Mouse (Mus musculus) left cerebral cortex, adult 11 months (tissue): ENCODE data around the gene C530008M17Rik.

ENCODE experiments used
- DNase-seq: peaks from one replicate; pipeline ENCODE4 v3.0.0; 2022; ENCODE audit warnings: low spot score

Gene C530008M17Rik

DNA sequence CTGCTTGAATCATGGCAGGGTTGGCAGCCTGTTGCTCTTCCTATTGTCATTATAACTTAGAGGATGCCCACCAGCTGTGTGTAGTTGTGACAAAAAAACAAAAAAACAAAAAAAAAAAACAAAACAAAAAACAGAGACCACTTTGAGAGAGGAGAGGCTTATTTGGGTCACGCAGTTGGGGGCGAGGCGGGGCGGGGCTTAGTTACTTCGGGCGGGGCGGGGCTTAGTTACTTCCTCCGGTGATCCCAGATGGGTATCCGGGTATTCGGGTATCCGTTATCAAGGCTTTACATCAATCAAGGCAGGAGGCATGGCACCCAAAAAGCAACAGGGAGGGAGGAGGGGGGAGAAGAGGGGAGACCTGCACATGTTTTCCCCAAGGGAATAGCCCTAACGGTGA lies 46.3 kb downstream of the C530008M17Rik start:
- no peak for DNase-seq

DNA sequence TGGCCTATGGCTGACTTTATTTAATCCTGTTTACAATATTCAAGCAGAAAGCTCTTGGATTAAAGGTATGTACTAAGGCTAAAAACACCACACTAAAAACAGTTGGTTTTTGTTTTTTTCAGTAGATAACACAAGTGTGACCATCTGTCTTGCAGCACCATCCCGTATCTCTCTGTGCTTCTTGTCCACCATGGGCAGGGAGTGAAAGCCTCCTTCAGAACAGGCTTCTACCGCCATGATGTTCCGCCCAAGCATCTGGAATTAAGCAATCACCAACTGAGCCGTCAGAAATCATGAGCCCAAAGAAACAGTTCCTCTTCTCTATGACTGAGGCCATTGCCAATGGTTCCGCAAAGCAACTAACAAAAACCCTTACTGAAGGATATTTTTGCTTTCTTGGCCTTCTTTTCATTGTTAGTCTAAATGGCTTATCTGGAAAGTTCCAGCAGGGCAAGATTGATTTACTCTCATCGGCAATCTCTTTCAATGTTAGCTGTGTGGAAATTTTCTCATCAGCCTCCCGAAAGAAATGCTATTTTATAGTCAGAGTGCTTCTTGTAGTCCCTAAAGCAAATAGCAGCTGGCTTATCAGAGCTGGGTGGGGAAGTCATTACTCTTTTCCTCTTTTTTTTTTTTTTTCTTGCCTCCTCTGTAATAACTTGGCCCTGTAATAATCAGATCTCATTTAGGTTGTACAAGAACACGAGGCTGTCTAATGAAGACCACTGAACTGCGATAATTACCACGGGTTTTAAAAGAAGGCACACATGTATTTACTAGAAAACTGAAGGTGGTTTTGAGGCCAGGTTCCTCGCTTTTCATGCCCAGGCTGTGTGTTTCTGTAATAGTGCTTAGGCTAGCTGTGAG lies 49.2 kb downstream of the C530008M17Rik start:
- no peak for DNase-seq

DNA sequence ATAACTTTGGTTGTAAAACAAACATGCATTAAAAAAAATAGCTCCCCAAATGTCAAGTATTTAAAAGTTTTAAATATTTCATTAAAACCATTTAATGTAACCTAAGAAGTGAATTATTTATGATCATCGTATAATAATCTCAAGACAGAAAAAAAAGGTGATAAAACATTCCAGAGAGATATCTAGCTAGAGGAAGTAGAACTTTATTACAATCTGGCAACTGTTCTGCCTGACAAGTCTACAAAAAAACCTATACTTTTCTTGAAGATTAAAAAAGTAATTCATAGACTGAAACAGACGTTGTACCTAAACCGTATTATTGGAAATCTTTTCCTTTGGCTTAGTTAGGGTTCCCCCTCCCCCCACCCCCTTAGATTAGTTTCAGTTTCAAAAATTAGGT lies 50.8 kb downstream of the C530008M17Rik start:
- DNase-seq, result no peak

DNA sequence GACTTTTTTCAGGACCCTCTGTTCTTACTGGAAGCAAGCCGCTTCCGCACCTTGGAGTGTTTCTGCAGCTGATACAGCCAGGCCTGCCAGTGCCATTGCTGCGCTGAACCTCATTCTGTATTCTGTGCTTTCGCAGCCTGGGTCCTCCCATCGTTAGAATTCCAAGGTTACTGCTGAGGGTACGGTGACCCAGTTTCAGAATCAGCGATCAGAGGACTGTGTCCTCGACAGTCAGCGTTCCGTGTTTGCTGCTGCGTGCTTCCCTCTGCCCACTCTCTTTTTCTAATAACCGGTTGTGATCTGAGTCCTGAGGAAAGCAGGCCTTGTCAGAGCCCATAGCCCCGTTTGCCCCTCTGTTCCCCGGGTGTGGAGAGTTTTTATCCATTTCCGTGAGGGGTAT lies 51.7 kb downstream of the C530008M17Rik start:
- DNase-seq, result no peak

DNA sequence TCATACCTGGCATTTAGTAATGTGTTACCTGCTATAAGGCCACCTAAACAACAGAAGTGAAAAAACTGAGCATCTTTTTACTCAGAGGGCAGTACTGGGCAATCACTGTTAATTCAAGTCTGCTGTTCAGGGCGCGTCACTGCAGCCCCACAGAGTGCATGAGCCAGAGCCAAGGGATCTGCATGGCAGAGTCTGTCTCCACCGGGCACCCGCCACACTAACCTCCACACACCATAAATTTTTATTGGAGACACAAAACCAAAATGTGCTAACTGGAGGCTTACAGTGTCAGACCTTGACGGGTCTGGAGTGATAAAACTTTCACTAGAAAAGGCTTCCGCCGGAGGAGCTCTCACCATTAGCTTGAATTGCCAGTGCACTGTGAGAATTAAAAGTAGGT lies 57.4 kb downstream of the C530008M17Rik start:
- no peak for DNase-seq

DNA sequence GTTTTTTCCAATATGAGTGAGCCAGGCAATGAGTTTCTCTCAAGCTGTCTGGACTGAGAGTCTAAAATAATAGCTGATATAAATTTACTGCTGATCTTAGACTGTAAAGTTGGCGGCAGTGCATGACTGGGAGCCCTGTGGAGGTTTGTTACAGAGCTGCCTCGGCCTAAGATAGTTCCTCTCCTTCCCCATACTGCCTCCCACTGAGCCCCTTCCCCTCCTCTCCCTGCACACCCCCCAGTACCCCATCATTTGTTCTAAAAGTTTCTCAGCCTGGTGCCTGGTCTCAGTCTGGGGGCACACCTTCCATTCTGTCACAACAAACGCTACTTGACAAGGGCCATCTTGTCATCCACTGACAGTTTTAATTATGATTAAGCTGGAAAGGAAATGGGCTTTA lies 63.6 kb downstream of the C530008M17Rik start:
- DNase-seq, result no peak

DNA sequence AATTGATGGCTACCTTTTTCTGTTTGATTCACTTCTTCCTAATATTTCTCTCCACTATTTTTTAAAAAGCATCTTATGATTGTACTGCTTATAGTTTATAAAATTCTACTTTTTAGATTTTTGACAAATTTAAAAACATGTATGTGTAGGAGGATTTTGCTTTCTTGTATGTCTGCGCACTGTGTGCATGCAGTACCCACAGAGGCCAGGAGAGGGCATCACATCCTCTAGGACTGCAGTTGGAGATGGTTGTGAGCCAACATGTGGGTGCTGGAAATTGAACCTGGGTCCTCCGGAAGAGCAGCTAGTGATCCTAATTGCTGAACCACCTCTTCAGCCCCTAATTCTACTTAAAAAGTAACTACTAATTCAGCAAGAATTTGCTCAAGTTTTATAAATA lies 68.6 kb downstream of the C530008M17Rik start:
- DNase-seq, result no peak

DNA sequence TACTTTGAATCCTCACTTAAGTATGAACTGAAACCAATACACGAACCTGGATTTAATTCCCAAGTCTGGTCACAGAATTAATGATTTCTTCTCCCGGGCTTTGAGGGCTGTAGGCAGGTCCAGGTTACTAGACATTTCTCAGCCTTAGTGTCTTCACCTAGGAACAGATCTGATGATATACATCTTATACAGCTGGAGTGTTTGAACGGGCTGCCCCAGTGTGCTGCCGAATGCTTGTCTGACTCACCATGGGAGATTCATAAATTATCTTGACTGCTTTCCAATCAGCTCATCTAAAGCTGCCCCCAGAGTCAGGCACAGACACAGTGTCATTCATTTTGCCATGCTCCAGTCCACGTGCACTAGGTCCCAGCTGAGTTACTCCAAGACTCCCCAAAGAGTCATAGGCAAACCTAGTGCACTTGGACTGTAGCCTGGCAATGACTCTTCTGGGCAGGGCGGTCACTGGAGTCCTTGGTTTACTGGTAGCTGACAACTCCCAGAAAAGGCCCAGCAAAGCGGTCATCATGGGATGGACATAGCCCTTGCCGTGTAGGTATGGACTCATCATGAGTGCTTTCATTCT lies 70.3 kb downstream of the C530008M17Rik start:
- DNase-seq, result no peak

DNA sequence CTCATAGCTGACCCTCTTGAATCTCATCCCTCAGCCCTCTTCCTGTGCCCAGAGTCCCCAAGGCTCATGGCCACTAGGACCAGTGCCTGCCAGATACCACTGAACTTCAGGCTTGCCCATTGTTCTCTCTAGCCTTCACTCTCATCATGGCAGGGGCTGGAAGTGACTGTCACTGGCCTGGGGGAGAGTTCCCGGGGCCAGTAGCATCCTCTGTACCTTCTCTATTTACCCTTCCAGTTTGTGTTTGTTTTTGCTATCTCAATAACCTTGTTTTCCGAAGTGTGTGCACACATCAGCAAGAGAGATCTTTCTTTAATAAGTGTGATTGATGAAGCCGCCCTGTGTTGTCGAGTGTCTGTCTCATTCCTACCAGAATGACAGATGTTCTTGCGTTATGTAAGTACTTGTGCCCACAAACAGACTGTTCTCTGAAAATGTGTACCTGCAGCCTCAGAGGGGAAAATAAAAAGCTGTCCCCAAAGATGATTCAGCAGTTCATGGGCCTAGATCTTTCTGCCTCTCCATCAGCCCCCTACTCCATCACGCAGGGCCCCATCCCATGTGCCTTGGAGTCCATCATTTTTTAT lies 76.8 kb downstream of the C530008M17Rik start:
- DNase-seq, result no peak

DNA sequence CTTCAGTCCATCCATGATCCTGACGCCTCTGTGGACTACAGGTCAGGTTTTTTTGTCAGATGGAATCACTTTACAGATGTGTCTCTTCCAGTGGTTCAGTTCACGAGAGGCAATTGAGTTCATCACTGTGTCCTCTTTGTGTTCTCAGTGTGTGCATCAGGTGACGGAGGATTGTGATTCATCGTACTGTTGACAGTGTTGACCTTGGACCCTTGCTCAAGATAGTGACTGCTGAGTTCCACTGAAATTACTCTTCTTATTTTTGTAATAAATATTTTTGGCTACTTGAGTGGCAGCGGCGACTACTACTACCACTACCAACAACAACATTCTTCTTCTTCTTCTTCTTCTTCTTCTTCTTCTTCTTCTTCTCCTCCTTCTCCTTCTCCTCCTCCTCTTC lies 85.2 kb downstream of the C530008M17Rik start:
- DNase-seq, result no peak

DNA sequence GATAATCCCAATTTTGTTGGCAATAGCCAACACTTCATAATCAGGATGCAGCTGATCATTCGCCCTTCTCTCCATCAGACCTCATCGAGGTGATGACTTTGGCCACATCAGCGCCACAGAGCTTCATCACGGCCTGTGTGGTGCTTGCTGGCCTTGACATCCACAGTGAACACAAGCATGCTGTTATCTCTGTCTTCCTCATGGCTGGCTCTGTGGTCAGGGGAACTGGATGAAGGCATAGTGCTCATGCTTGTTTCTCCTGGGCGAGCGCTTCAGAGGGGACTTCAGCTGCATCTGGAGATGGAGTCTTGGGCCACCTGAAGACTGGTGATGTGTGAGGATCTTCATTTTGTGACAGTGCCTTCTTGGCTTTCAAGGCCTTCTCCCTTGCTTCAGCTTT lies 85.8 kb downstream of the C530008M17Rik start:
- no peak for DNase-seq

DNA sequence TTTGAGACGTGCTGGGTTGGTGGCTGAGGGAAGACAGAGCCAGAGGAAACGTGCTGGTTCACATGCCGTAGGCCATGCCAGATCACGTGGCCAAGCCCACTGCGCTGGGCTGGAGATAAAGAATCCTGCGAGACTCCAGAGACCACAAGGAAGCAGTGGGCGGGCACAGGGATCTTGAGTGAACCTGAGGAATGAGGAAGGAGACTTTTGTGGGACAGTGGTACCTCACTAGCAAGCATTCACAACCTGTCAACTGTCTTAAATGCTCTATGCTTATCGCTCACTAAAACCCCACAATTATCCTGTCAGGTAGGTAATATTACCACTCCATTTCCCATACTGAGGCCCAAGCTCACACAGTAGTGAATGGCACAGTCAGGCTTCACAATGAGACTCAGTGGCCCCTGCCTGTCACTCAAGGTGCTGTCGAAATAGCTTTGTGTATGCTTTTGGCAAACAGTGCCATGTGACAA lies 88.5 kb downstream of the C530008M17Rik start:
- DNase-seq, result no peak

DNA sequence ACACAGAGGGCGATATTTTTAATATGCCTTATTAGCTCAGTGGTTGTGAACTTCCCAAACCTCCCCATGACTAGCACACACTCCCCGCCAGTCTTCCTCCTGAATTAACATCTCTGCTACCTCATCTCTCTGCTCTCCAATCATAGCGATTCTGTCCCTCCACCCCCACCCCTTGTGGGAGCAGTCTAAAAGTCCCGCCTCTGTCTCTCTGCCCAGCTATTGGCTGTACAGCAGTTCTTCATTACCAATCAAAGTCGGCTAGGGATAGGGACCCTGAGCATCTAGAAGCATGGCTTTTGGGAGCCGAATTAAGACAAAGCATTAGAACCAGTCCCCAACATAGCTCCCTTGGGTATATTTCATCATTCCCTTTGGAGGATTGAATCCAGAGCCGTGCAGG lies 91.5 kb downstream of the C530008M17Rik start:
- no peak for DNase-seq

DNA sequence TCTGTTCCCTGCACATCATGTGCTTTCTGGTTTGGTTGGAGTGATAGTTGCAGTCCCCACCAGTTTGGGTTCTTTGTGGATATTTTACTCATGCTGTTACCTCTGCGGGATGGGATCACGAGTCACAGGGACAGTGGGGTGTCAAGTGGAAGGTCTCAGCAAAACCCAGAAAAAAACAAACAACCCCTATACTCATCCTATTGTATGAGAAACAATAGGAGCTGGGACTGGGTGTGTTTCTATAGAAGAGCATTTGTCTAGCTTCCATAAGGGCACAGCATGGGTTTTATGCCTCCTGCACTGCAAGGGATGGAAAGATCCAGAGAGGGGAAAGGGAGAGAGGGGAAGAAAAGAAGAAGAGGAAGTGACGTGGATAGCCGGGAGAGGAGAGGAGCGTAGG lies 96.0 kb downstream of the C530008M17Rik start:
- no peak for DNase-seq

DNA sequence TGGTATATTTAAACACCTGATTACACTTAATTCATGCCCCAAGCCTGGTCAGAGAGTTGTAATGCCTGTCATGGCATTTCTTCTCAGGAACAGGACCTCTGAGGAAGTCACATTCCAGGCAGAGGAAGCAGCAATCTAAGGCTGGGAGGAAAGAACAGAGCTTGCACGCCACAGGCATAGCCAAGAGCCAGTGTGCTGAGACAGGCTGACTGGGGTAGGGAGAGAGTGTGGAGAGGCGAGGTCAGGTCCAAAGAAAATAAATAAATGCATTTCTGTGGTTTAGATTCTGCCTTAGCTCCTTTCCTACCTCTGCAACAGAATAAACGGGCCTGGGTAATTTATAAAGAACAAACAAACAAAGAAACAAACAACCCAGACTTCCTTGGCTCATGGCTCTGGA lies 104.0 kb downstream of the C530008M17Rik start:
- no peak for DNase-seq

DNA sequence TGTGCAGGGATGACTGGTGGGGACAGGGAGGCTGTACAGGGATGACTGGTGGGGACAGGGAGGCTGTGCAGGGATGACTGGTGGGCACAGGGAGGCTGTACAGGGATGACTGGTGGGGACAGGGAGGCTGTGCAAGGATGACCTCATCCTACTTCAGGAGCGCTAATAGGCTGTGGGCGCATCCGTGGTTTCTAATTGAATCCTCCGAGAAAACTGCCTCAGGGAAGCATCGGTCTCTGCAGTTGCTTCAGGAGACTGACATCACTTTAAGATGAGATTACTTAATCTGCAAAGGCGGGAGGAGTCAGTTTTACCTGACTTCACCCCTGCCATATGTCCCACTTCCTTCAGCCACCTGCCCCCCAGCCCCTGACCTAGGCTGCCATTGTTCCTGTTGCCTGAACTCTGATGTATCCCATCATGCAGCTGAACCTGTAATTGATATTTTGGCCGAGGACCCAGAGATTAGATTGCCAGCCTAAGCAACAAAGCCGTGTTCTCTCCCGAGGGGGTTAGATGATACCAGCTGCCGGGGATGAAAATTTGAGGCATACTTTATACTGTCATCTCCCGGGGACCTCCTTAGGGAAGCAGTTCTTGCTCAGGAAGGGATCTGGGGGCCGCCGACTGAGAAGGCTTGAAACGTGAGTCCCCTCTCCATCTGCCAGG lies 105.9 kb downstream of the C530008M17Rik start:
- no peak for DNase-seq

DNA sequence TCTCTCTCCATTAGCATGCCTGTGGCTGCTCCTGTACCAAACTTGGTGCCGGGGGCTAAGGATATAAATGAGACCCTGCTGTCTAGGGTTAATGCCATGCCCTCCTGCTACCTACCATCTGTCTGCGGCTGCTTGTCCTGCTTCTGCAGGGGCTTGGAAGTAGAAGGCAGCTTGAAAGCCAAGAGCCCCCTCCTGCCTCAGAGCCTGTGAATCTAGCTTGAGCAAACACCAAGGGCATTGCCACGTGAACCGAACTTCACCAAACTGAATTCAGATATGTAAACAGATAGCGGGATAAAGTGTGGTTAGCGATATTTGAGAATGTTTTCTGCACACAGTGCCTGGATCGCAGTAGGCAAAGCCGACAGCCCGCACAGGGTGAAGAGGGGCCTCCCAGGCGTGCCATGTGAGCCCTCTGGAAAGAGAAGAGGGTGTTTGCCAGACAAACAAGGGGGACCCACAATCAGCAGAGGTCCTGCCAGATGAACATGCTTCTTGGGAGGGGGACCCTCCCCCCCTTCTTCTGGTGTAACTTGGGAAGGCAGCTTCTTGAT lies 106.9 kb downstream of the C530008M17Rik start:
- no peak for DNase-seq

DNA sequence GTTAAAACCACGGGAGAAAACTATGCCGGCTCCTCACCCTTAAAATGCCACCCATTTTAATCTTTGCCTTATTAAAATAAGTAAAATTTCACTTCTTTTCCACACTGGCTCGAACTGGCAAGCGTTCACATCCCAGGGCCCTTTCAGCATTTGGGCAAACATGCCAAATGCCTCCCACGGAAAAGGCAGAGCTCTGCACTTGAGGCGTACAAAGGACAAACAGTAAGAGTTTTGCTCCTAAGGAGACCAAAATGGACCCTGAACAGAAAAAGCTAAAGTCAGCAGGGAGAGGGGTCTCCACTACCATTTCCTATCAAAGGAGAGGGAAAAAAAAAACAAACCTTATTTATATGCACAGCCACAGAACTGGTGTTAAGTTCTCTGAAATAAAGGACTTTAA lies 107.4 kb downstream of the C530008M17Rik start:
- no peak for DNase-seq

DNA sequence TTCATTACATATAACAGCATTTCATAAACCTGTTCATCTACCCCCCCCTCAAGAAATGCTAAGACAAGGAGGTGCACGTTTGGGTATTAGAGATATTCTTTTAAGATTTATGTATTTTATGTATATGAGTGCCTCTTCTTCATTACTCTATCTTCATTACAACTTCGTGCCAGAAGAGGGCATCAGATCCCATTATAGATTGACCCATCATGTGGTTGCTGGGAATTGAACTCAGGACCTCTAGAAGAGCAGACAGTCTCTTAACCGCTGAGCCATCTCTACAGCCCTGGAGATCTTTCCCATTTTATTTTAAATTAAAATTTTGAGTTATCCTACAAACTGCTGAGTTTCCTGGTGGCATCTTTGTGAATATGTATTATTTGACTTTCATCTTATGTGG lies 112.7 kb downstream of the C530008M17Rik start:
- DNase-seq, result no peak

DNA sequence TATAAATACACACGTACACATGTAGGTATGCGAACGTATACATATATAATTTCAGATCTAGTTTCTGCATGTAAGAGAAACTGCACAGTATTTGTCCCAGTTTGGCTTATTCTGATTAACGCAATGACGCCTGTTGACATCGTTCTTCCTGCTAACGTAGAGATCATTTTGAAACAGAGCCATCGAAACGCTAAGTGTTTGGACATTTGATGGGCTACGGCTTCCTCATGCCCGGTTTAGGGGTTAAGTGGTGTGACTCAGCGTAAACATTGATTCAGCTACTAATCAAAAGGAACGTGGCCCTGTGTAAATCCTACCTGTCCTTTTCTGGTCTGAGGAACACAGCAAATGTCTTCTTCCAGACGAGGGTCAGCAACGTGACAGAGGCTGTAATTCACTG lies 113.3 kb downstream of the C530008M17Rik start:
- DNase-seq, result no peak

DNA sequence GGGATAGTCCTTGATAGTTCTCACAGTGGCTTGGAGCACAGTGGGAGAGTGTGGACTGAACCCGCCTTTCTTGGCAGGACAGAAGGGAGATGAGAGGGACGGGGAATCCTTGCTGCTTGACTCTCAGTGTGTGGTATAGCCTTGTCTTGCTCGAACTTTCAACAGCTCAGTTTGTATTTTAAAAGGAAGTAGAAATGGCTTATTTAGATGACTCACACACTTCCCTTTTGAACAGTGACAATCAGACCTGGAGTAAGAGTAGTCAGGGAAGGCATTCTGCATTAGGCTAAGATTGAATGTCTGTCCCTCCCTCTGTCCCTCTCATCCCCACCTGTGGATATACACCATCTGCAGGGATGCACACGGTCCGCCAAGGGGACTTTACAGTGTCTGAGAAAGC lies 115.1 kb downstream of the C530008M17Rik start:
- no peak for DNase-seq

DNA sequence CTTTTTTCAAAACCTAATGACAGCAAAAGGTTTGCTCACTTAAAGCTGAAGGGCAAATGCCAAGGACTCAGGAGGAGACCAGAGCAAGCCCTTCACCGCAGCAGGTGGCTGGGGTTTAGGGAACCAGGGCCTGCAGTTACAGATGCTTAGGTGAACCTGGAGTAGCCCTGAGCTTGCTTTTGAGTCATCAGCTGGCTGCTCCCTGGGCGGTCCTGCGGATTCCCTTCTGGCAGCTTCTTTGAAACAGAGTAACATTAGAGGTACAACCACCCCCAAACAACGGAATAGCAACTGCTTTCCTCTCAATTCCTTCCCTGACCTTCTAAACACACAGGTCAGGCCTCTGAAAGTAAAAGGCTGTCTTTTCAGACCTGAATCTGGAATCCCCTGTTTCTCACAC lies 116.5 kb downstream of the C530008M17Rik start:
- DNase-seq, result no peak
